Mouse (Mus musculus) olfactory bulb, adult 2 months (tissue): ENCODE measurements around the gene Ppm1e.

Source experiments
- CTCF ChIP-seq: fragments of 200-500 bp; IDR thresholded peaks from 2 replicates; pipeline ENCODE4 v1.5.1; 2012; ENCODE audit warnings: low read depth, mild to moderate bottlenecking, low read length, moderate library complexity; ENCODE audit not compliant: insufficient read depth
- POLR2A ChIP-seq: fragments of 200-500 bp; IDR thresholded peaks from 2 replicates; pipeline ENCODE4 v1.6.1; 2012; ENCODE audit warnings: mild to moderate bottlenecking, low read depth, low read length, moderate library complexity; ENCODE audit not compliant: insufficient read depth

GRCm38 (mm10) chr11:87250132-87250531, 108.7 kb downstream of the Ppm1e start:
- TF ChIP-seq CTCF (no peak), POLR2A (no peak)
